Mouse (Mus musculus) lung, postnatal 25 days (tissue): ENCODE data around the gene Gm10300.

Source experiments
- DNase-seq: peaks from one replicate; pipeline ENCODE4 v3.0.0; 2022; ENCODE audit warnings: low spot score

The Gm10300 gene

DNA sequence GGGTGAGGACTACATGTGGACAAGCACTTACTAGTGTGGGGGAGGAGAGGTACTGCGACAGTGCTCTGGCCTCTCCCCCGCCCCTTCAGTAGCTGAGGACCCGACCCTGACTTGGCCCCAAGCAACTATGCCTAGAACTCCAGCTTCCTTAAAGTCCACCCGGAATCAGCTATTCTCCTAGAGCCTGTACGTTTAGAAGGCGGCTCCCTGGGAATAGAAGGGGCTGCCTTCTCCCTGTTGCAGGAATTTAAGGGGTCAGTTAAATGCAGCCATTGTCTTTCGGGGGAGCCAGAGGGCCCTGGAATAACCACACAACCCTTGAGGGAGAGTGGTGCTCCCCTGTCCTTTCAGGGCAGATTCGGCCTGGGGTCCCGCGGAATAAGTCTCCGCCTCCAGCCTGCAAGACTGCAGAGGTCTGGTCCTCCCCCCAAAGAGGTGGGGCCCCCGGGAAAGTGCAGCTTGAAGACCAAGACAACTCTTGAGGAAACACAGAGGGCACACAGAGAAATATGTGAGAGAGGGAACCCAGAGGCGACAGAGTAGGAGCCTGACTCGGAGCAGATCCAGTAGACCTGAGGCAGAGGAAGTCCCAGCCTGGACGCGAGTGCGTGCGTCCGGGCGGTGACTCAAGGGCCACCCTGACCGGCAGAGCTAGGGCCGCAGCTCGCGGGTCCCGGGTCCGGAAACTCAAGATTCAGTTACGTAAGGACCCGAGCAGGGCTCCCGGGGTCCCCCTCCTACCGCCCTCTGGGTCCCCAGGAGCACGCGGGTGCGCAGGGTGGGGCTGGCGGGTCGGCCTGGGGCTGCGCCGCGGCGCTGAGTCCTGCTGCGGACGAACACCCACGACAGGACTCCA, at the start of gene Gm10300:
Gene Gm10300, plus strand, starts transcription at position 621 of the 856 bp plus-strand sequence.
- DNase-seq = peak; percentile 52

DNA sequence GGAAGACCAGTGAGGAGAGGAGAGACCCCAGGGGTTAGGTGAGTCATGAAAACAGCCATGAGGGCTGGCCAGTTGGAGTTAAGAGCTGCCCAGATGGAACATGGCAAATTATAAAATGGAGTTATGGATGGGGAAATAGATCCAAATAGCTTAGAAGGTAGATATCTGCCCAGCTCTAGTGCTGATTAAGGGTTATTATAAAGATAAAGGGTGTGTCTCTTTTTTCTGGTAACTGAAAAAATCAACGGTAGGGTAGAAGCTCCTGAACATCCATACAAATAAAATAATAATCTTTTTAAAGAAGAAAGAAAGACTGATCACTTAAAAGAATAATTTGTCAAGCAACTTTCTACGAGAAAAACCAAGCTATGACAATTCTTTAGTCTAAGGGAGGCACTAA, 49.2 kb upstream of the Gm10300 start:
- DNase-seq = no peak

DNA sequence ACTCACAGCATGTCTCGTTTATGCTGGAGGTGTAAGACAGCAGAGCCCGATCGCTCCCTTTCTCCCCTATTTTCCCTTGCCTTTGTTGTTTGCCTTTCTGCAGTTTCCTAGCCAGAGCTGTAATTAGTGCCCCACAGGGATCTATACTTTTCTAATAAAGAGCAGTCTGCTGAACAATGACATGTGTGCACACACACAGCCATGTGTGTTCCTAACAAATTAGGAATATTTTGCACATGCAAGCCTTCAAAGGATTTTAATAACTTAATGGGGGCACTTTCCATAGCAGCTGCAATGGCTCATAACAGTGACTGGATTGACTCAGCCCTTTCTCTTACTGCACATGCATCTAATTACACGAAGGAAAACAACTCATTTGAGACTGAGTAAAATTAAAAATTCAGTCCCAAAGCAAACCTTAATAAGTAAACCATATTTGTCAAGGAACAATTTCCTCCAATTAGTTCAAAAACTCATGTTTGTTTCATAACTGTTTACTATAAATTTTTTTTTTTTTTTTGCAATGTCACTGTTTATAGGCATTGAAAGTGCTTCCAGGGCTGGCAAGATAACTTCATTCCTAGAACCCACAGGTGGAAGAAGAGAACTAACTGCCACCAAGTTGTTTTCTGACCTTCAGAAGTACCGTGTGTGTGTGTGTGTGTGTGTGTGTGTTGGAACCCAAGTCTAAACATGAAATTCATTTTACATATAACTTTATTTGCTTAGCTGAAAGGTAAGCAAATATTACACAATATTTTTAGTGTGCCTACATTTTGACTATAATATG, 48.6 kb upstream of the Gm10300 start:
- no peak for DNase-seq

DNA sequence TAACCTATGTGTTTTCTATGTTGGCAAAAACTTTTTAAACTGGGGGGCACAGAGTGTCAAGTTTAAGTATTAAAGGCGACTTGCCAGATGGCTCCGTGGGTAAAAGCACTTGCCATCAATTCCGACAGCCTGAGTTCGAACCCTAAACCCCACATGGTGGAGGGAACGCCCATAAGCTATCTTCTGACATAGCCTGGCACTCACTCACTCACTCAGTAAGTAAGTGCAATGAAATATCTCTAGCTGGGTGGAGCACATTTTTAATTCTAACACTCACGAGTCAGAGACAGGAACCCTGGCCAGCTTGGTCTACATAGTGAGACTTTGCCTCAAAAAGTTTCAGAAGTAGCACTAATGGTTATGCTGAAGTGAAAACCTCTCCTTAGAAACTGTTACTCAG, 47.3 kb upstream of the Gm10300 start:
- no peak for DNase-seq

DNA sequence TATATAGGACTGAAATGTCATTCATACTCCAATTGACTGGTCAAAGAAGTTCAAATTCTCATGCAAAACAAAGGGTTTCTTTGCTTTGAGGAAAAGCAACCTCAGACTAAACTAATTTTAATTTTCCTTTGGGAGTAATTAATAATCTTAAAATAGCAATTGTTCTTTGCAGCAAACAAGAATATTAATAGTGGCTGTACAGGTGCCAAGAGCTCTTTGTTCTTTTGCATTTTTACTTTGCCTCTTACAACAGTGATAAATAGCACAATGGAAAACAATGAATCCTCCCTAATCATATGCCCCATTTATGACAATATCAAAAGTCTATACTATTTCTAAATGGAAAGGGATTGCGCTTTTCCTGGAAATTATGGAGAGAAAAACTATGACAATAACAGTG, 46.7 kb upstream of the Gm10300 start:
- no peak for DNase-seq

DNA sequence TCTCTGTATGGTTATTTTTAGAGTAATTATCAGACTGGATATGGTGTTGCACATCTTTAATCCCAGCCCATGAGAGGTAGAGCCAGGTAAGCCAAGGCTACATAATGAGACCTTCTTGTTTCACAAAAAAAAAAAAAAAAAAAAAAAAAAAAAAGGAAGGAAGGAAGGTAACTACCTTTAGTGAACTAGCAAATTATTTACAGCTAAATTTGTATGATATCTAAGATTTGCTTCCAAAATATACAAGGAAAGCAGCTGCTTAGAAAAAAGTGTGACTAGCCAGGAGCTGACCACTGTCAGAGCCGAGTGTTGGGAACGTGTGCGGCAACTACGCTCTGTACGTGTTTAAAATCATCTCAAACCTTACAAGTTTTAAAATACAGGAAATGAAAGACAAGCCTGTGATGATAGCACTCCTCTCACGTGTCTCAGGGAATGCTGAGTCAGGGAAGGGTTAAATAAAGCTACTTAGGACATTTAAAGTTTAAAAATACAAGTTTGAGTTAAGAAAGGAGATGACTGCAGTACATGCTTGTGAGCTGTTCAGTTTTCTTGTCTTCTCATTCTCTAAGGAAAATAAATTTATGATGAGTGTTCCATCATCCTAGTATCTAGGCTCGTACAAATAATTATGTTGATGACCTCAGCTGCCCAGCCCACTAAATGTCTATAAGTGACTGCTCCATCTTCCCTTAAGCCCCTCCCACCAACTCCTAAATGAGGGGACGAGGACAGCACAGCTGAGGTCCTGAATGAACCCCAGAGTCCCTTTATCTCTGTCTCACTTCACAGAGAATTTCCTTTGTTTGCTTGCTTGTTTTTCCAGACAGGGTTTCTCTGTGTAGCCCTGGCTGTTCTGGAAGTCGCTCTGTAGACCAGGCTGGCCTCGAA, 44.4 kb upstream of the Gm10300 start:
- DNase-seq = no peak

DNA sequence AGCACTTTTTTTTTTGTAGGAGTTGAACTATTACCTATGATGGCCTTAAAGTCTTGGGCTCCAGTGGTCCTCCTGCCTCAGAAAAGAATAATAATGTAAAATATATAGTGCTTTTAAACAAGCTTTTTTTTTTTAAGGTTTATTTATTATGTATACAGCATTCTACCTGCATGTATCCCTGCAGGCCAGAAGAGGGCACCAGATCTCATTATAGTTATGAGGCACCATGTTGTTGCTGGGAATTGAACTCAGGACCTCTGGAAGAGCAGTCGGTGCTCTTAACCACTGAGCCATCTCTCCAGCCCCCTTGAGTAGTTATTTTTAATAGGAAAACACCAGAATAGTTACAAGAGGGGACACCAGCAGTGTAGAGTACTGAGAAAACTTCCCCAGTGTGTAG, 41.3 kb upstream of the Gm10300 start:
- DNase-seq = no peak

DNA sequence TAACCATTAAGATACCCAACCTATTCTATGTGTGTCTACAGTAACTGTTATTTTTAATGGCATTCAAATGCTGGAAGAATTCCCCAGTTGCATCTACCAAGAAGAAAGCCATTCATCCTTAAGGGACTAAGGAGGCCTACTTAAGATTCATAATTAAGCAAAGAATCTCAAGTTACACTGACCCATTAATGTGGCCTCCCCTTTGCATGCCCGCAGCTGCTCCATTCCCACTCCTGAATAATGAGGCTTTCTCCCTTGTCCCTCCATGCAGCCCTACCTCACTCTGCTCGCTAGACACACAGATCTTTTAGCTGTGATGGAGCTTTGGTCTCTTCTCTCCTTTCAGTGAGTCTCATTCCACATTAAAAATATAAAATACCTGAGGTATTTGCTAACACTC, 40.3 kb upstream of the Gm10300 start:
- DNase-seq = no peak

DNA sequence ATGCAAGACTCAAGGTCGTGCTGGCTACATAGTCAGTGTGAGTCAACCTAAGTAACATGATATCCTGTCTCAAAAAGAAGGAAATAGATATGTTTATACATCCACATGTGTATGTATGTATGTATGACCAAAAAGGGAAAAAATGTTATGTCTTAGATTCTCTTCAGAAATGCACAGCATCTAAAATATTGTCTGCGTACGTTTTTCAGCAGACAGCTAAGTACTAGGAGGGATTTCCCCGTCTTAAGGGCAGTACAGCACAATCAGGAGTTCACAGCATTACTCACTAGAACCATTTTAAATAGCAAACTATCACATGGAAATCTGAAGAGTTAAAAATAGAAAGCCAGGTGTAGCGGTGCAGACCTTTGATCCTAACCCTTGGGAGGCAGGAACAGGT, 37.4 kb upstream of the Gm10300 start:
- DNase-seq = no peak

DNA sequence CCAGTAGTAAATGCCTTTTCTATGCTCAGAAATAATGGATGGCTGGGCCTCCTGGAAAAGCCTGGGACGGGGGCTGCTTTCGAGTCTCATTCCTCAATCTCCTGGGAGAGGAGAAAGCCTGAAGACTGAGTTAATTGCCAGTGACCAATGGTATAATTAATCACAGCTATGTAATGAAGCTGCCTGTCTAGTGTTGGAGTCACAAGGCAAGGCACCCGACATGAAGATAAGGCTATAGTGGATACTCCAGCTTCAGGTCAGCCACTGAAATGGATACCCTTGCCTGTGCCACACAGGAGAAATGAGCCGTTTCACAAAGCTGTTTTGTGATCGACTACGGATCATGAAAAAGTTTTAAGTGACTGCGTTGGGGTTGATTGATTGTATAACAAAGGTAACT, 36.5 kb upstream of the Gm10300 start:
- no peak for DNase-seq

DNA sequence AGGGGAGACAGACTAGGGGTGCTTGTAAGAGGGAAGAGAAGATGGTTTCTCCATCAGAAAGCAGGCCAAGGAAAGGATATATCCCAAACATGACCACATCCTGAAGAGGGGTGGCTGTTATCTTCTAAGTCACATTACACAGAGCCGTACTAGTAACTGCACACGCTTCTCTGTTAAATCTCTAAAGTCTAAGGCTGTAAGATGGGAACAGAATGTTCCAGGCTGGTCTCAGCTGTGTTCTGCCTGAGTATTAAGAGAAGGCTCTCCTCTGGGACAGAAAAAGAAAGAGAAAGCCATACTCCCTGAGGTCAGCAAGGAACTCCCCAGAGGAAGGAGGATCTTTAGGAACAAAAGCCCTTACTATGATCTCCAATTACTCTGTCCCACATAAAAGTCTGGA, 35.7 kb upstream of the Gm10300 start:
- DNase-seq = peak; percentile 38

DNA sequence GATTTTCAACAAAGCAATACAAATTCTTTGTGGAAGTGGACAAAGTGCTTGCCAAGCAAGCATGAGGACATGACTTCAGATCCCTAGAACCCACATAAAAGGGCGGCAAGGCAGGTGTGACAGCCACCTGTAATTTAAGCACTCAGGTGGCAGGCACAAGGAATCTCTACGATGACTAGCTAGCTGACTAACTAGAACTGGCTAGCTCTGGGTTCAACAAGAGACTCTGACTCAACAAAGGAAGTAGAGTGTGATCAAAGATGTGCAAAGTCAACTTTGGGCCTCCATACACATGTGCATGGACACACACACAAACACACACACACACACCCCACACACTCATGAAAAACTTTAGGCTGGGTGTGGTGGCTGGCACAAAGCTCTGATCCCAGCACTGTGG, 35.0 kb upstream of the Gm10300 start:
- no peak for DNase-seq

DNA sequence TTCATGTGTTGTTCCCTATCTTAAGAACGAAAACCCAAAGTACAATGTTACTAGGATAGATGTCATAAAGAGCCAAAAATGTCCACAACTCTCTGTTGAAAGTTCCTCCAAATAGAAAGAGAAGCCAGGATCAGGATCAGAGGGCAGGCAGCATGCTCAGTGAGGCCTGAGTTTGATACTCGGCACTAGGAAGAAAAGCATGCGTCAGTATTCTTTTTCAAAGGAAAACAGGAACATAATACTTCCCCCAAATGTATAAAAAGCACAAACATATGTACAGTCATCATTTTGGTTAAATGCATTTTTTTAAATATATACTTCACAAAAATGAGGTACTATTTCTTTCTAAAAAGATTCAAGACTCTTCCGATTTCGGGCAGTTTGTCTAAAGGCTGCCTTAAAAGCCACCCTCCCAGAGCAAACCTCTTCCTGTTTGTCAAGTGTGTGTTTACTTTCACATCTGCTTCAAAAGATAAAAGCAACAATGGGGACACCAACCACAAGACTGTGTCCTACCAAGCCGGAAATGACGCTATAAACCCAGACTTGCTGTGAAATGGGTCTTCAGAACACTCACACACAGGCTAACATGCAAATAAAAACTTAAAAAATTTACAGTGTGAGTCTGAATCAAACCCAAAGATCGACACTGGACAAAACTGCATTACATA, 34.4 kb upstream of the Gm10300 start:
- DNase-seq = peak; percentile 88

DNA sequence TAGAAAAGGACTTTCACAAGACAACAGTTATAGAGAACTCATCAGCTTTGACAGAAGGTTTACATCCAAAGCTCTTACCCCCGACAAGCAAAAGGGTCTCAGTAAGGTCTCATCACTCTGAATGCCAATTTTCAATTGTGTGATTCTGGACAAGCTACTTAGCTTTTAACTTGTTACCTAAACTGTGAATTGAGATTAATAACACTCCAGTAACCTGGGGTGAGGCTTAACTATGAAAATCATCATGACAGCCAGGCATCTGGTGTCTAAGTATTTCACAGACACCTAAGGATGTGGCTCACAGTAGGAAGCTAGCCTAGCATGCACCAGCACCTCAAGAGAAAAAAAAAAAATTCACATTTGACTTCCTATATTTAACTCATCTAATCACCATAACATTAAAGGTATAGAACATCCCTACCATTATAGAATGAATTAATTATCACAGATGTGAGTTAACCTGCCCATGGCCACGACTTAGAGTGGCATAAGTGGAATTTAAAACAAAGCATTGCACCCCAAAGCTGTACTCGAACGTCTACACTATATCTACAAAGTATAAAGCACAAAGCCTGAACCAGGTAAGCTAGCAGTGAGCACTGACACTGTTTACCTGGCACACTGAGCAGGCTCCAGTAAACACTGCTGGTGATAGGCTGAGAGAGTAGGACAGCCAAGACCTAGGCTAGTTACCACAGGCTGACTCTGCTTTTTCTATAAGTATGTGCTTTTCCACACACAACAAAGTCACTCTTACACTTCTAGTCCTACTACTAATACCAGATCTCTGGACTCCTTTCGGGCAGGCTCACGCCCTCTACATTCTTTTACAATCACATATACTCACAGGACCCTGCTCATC, 32.8 kb upstream of the Gm10300 start:
- no peak for DNase-seq

DNA sequence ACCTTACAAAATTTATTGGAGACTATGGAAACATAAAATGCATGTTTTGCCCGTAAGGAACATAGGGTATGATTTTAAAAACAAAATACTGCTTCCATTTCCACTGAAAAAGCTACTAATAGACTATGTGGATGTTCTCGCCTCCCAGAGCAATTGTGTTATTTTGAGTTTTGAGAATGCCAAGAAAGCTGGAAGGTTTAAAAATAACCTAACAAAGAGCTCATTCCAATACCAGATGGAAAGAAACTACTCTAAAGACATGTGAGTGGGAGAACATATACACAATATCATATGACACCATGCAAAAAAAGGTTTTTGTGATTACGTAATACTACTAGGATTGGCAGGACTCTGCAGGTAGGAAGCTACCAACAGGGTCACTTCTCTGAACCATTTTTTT, 30.8 kb upstream of the Gm10300 start:
- no peak for DNase-seq

DNA sequence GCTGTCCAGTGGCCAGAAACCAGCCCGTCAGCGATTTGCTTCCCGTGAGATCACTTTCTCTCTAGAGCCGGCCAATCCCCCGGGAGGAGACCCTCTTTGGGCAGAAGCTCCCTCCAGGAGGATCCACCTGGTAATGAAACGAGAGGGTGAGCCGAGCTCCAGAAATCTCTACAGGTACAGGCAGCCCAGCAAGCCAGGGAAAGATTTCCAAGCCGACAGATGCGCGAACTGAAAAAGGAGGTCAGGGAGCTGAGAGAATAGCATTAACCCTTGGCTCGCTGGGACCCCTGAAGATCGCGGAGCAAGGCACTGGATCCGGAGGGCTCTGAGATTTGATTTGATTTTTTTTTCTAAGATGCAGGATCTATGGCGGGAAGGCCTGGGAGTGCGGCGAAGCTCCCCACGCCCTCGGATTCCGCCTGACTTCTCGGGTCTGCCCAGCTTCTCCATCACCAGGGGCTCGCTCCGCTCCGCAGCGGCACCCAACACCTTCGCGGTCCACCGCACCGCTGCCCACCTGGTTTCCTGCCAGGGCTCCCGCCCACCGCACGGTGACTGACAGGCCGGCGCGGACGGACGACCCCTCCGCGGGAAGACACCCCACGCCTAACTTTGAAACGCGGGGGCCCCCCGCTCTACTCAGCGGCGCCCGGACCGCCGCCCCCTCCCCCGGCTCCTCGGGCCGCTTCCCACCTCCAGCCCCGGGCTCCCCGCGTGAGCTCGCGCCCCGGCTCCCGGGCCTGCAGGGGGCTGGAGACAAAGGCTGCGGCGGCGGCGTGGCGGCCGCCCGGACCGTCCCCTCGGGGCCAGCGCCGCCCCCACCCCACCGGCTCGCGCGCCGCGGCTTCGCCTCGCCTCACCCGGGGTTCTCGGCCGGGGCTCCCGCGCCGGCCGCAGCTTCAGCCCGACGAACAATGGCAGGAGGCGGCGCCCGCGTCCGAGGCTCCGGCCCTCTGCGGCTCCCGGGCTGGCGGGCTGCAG, 26.2 kb upstream of the Gm10300 start:
- no peak for DNase-seq

DNA sequence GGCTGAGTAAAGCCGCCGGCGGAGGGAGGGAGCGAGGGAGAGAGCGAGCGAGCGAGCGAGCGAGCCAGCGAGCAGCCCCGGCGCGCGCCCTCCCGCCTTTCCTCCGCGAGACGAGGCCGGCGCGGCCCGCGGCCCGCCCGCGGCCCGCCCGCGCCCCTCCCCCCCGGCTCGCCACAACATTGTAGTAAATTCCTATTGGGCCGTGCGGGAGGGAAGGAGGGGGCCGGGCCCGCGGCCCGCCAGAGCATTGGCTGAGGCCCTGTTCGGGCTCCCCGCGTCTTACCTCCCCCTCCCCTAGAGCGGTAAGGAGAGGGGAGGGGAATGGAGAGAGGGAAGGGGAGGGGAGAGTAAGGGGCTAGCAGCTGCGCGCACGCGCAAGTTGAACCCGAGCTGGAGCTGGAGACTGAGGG, 25.5 kb upstream of the Gm10300 start:
- peak; percentile 93 for DNase-seq

DNA sequence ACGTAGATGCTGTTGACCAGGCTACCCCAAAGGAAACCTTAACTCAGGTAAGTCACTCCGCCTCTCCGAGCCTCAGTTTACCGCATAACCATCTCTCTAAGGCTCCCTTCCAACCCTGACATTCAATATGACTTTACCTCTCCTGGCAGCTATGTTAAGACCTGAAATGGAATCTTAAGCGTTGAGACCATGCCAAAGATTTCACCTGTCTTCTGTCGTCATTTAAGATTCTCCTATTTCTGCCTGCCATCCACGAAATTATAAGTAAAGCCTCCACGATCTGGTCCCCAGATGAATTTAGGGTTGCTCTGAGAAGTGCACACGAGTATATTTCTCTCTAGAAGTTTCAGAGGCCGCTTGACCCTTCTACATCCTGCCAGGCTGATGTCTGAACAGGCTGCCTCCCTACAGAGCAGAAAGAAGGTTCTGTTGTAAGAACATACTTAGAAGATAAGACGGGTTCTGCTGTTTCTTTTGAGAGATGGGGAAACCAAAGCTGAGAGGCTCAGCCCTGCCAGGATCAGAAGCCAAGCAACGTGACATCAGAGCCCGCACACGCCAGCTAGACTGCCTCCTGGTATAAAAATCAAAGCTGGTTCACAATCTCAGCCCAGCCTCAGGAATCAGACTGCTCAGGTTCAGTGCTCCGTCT, 24.8 kb upstream of the Gm10300 start:
- no peak for DNase-seq
